Comparison of ENCODE assay signal across 8 mouse cellular contexts in genomic region chr11:98863028-98863750, GRCm38 (mm10). TPM values are rescaled to one million over a fixed set of nuclear protein-coding genes. Genes with fewer than 3 reads are reported as not detected.
DNase-seq lines count a peak whose midpoint lies in the region; ATAC-seq lines count a peak whose summit lies in the region.

Gene Wipf2, plus strand, starts transcription at chr11:98863638.

- DNase-seq in CD4-positive helper T cell, adult 2 months (ENCODE audit: low read depth, low spot score): peak; percentile 97
- DNase-seq in brain, embryonic 18.5 days (ENCODE audit: low read depth, low spot score): peak; percentile 88
- peak; percentile 97 for DNase-seq in kidney, postnatal 14 days
- DNase-seq in liver, embryonic 13.5 days: peak; percentile 92
- DNase-seq in neural tube, embryonic 10.5 days (ENCODE audit: extremely low spot score, low spot score): peak; percentile 93

- peaks cover 2 to 9% of the 10 kb centered on the region in 2 experiments; a peak in 3 of 4 replicates for H3K4me1 ChIP-seq in heart, embryonic 14.5 days (ENCODE audit: control insufficient read depth in 2 of 2, insufficient read depth in 2 of 2, low read length in 2 of 2)
- peaks cover 24% of the 10 kb centered on the region for H3K4me1 ChIP-seq in liver, embryonic 13.5 days (replicated peaks)
- peaks cover 11% of the 10 kb centered on the region; the same call in 1 of the 2 replicates for H3K4me1 ChIP-seq in stomach, embryonic 16.5 days (ENCODE audit: control insufficient read depth, insufficient read depth, low read length)

- peak within 1 kb of the TSS; percentile 84 for H3K4me2 ChIP-seq in heart, embryonic 14.5 days (ENCODE audit: low read length)
- H3K4me2 ChIP-seq in liver, embryonic 13.5 days: peak within 1 kb of the TSS; percentile 85
- peak within 1 kb of the TSS; percentile 85 for H3K4me2 ChIP-seq in stomach, embryonic 16.5 days (ENCODE audit: low read depth, low read length)

- H3K9ac ChIP-seq in heart, embryonic 14.5 days (ENCODE audit: low read length): peak within 1 kb of the TSS; percentile 86
- H3K9ac ChIP-seq in liver, embryonic 13.5 days: peak within 1 kb of the TSS; percentile 89
- H3K9ac ChIP-seq in stomach, embryonic 16.5 days (ENCODE audit: low read length): peak within 1 kb of the TSS; percentile 90

- ATAC-seq in erythroid progenitor cell, adult 5-6 weeks (replicated peaks; ENCODE audit: low FRiP score, poor library complexity, severe bottlenecking): peak; percentile 94
- ATAC-seq in heart, embryonic 14.5 days (ENCODE audit: insufficient number of reproducible peaks, insufficient read depth, low FRiP score, low read depth): peak; percentile 89
- ATAC-seq in liver, embryonic 13.5 days (ENCODE audit: low read depth): peak; percentile 91
- peak; percentile 93 for ATAC-seq in stomach, embryonic 16.5 days (ENCODE audit: insufficient read depth, low FRiP score)

- 7% methylated on average over 37 of the region's 41 CpGs for WGBS in heart, embryonic 14.5 days
- WGBS in liver, embryonic 13.5 days (ENCODE audit: insufficient replicate concordance): 8% methylated on average over 40 of the region's 41 CpGs
- WGBS in stomach, embryonic 16.5 days: 6% methylated on average over 38 of the region's 41 CpGs

- no peaks in the 10 kb centered on the region for H3K9me3 ChIP-seq in heart, embryonic 14.5 days (ENCODE audit: control insufficient read depth, low read length)
- no peaks in the 10 kb centered on the region for H3K9me3 ChIP-seq in liver, embryonic 13.5 days (replicated peaks)
- no peaks in the 10 kb centered on the region for H3K9me3 ChIP-seq in stomach, embryonic 16.5 days (replicated peaks; ENCODE audit: control insufficient read depth, low read length)

- no peaks in the 10 kb centered on the region for H3K27me3 ChIP-seq in heart, embryonic 14.5 days (ENCODE audit: control insufficient read depth, insufficient read depth, low read length)
- no peaks in the 10 kb centered on the region for H3K27me3 ChIP-seq in liver, embryonic 13.5 days
- no peaks in the 10 kb centered on the region for H3K27me3 ChIP-seq in stomach, embryonic 16.5 days (ENCODE audit: control insufficient read depth, insufficient read depth, low read length)

- H3K36me3 ChIP-seq in heart, embryonic 14.5 days (ENCODE audit: control insufficient read depth, insufficient read depth, low read length): peaks cover 23% of the 10 kb centered on the region
- peaks cover 22% of the 10 kb centered on the region for H3K36me3 ChIP-seq in liver, embryonic 13.5 days
- 0 out of 2 replicates have a peak, but pooled peaks cover 7% of the 10 kb centered on the region for H3K36me3 ChIP-seq in stomach, embryonic 16.5 days (ENCODE audit: control insufficient read depth, insufficient read depth, low read length)

- H3K4me3 ChIP-seq in heart, embryonic 14.5 days (ENCODE audit: control insufficient read depth in 1 of 2, insufficient read depth in 1 of 2, low read depth in 1 of 2, low read length in 2 of 2): peak within 1 kb of the TSS; percentile 72 to 94
- peak within 1 kb of the TSS; percentile 79 for H3K4me3 ChIP-seq in liver, embryonic 13.5 days (replicated peaks)
- peak within 1 kb of the TSS; percentile 72 for H3K4me3 ChIP-seq in stomach, embryonic 16.5 days (replicated peaks; ENCODE audit: low read length)

- H3K27ac ChIP-seq in heart, embryonic 14.5 days (replicated peaks in 1 of 2; ENCODE audit: control insufficient read depth in 1 of 2, insufficient read depth in 1 of 2, low read depth in 2 of 2, low read length in 2 of 2): peak within 1 kb of the TSS; percentile 86 to 91
- peak within 1 kb of the TSS; percentile 86 for H3K27ac ChIP-seq in liver, embryonic 13.5 days
- H3K27ac ChIP-seq in stomach, embryonic 16.5 days (ENCODE audit: low read length): peak within 1 kb of the TSS; percentile 87

RNA-seq across cellular contexts. Expression of gene Wipf2, which starts in this region (rescaled TPM):
- 15.1 and 36.0 TPM in 2 replicates for total RNA-seq in erythroid progenitor cell, adult 5-6 weeks (2015; ENCODE audit: low replicate concordance)
- total RNA-seq in erythroid progenitor cell, adult 5-6 weeks (2017; ENCODE audit: low replicate concordance): 8.2 and 8.9 TPM in 2 replicates
- 3.1 and 3.2 TPM in 2 replicates for polyA plus RNA-seq in heart, embryonic 14.5 days (2014; fragmentation: Nextera tagmentation; extraction: Ambion mirVana)
- polyA plus RNA-seq in liver, embryonic 13.5 days (2015; fragmentation: Nextera tagmentation; extraction: Ambion mirVana): 1.3 TPM in 2 replicates
- 5.0 and 5.3 TPM in 2 replicates for polyA plus RNA-seq in stomach, embryonic 16.5 days (2015; fragmentation: Nextera tagmentation; extraction: Ambion mirVana)

Comparison
In these comparisons a context has a peak if more than half of its experiments do, and no peak if none do; other contexts are left out.
1. Peak in every context shown above with its lines: DNase-seq, ATAC-seq, H3K4me3 ChIP-seq and H3K27ac ChIP-seq.